Mouse (Mus musculus) heart, postnatal 4 days (tissue): ENCODE data around the gene E130308A19Rik. TPM values are rescaled to one million over a fixed set of nuclear protein-coding genes. Genes with fewer than 3 reads are reported as not detected.

ENCODE experiments used
- DNase-seq: peaks from one replicate; pipeline ENCODE4 v3.0.0; 2021
- total RNA-seq, 2 experiments: library from RNA; stranded (reverse); gene quantifications; 2 replicates each; pipeline ENCODE4 v1.2.3; 2021

E130308A19Rik gene
- total RNA-seq, 2 experiments from 2014 or later, result 18.3 to 19.2 TPM

GRCm38 (mm10) chr4:59731544-59731943 lies 105.5 kb downstream of the E130308A19Rik start:
- no peak for DNase-seq

GRCm38 (mm10) chr4:59739321-59739720 lies 113.3 kb downstream of the E130308A19Rik start:
- no peak for DNase-seq

- no peak for DNase-seq
These were observed 113.9 kb downstream of the E130308A19Rik start for GRCm38 (mm10) chr4:59739882-59740281.

- DNase-seq, result peak; percentile 75
These were observed 127.6 kb downstream of the E130308A19Rik start for GRCm38 (mm10) chr4:59753491-59754140.

- DNase-seq, result peak; percentile 78
These were observed 130.5 kb downstream of the E130308A19Rik start for GRCm38 (mm10) chr4:59756332-59757082.

- DNase-seq, result no peak
These were observed 131.7 kb downstream of the E130308A19Rik start for GRCm38 (mm10) chr4:59757452-59758435.

GRCm38 (mm10) chr4:59760016-59760415 lies 134.0 kb downstream of the E130308A19Rik start:
- no peak for DNase-seq

- DNase-seq, result peak; percentile 80
These were observed 134.8 kb downstream of the E130308A19Rik start for GRCm38 (mm10) chr4:59760636-59761364.

- no peak for DNase-seq
These were observed 135.3 kb downstream of the E130308A19Rik start for GRCm38 (mm10) chr4:59761365-59761729.

- no peak for DNase-seq
These were observed 138.9 kb downstream of the E130308A19Rik start for GRCm38 (mm10) chr4:59764950-59765349.

- DNase-seq, result no peak
These were observed 139.5 kb downstream of the E130308A19Rik start for GRCm38 (mm10) chr4:59765385-59766005.

GRCm38 (mm10) chr4:59767717-59768116 lies 141.7 kb downstream of the E130308A19Rik start:
- no peak for DNase-seq

- no peak for DNase-seq
These were observed 146.3 kb downstream of the E130308A19Rik start for GRCm38 (mm10) chr4:59772171-59772879.

GRCm38 (mm10) chr4:59777828-59778227 lies 151.8 kb downstream of the E130308A19Rik start:
- DNase-seq, result peak; percentile 22

- DNase-seq, result no peak
These were observed 154.6 kb downstream of the E130308A19Rik start for GRCm38 (mm10) chr4:59780568-59780967.

GRCm38 (mm10) chr4:59782853-59783684 lies 157.1 kb downstream of the E130308A19Rik start:
- no peak for DNase-seq

- peak; percentile 96 for DNase-seq
These were observed 157.8 kb downstream of the E130308A19Rik start for GRCm38 (mm10) chr4:59783685-59784279.

GRCm38 (mm10) chr4:59785412-59785811 lies 159.4 kb downstream of the E130308A19Rik start:
- DNase-seq, result no peak

- peak; percentile 85 for DNase-seq
These were observed 160.7 kb downstream of the E130308A19Rik start for GRCm38 (mm10) chr4:59786661-59787060.
